Mouse (Mus musculus) lung, postnatal 36 days (tissue): ENCODE results near the gene Ano3.
"Not testable (repeated sequence)": the region's sequence is repeated elsewhere in the genome, so short reads cannot be mapped to it uniquely, and the experiment has no call there.

Experiments used
- DNase-seq: peaks from one replicate; pipeline ENCODE4 v3.0.0; 2022; ENCODE audit warnings: mixed read lengths

Gene Ano3

DNA sequence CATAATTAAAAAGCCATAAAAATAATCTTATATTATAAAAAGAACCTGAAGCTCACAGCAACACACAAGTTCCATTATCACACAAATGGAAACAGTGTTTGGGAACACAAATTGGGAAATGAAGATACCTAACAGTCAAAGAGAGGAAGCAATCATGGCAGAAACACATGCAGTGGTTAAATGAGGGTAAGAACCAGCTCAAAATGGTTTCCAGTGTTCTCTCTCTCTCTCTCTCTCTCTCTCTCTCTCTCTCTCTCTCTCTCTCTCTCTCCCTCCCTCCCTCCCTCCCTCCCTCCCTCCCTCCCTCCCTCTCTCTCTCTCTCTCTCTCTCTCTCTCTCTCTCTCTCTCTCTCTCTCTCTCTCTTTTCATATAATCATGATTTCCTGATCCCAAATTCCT is at the start of gene Ano3:
Ano3 (minus strand) TSS at position 101 of the 400 bp plus-strand sequence.
- DNase-seq = not testable (repeated sequence)

DNA sequence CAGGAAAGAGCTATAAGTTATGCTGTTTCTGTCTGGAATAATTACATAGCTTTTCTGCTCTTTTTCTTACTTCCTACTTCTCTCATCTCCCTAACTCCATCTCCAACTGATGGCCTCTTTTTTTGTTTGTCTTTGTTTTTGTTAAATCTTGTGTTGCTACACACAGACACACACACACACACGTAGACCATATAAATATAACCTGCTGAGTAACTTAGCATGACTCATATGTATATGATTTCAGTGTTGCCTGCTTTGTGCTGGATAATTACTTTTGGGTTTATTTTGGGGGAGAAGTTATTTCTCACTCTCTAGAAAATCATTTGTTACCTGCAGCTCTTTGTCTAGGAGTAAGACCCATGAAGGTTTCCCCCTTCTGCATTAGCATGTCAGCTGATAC is 39.3 kb upstream of the Ano3 start:
- no peak for DNase-seq

DNA sequence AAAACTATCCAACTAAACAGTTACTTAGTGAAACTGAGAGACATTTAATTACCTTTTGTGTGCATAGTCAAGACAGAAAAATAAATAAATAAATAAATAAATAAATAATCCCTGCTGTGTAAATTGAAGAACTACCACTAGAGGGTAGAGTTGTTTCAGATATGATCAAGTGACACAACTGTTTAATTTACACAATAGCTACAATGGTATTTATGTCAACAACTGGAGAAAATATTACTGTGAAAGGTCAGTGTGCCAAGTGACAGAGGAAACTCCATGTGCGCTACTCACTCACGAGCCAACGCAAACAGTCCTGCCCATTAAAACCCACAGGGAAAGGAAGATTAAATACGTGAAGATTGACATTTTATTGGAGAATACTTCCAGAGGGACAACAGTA is 38.8 kb upstream of the Ano3 start:
- no peak for DNase-seq

DNA sequence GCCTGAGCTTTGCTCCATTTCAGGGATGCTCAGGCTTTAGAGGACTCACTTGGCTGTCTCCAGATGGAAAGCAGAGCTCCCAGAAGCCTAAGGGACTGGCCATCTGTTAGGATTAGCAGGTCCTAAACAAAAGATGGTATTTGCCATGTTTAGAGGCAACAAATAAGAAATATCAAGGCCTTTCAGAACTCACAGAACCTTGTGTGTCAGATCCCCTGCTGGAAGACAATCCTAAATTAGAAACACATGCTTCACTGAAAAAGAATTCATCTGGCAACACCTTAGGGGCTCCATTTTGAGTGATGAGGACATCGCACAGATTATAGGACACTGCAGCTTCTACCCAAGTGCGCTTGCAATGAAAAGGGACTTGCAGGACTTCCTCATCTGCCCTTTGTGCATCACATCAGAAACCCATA is 35.1 kb upstream of the Ano3 start:
- DNase-seq = no peak

DNA sequence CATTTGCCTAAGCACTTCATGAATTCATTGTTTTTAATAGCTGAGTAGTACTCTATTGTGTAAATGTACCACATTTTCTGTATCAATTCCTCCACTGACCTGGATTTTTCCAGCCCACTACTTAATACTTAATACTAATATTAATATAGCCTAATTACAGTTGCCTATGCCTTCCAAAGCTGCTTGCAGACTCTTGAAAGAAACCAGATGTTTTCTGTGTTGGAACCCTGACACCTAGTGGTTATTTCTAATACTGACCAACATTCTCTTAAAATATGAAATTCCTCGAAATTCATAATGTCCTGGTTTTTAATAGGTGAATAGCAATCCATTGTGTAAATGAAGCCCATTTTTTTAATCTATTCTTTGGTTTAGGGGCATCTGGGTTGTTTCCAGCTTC is 31.0 kb upstream of the Ano3 start:
- DNase-seq = no peak

DNA sequence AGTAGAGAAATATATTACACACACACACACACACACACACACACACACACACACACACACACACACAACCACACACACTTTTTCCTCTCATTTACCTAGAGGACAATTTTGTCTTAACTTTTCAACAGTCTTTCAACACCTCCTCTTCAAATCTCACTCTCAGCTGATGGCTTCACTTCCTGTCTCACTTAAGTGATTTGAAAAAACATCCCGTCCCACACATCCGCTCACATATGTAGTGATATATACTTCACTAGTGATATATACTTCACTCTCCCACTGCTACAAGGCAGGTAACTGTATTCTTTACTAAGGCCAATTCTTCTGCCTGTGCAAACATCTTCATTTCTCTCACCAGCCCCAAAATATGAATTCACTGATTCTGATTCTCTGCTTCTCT is 28.9 kb upstream of the Ano3 start:
- DNase-seq = no peak

DNA sequence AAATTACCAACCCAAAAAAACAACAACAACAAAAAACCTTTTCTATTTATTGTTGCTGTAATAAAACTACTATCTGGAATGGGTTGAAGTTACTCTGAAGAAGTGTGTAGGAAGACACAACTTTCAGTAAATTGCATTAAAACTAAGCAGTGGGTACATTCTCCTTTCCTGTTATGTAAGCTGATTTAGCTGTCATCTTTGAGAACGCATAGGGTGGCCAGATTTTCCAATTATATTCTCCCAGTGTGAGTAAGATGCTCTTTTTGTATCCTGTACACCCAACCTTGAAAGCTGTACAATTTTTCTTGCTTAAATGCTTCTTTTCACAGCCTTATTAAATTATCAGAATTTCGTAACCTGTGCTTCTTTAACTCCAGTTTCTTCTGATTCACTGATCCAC is 26.1 kb upstream of the Ano3 start:
- no peak for DNase-seq

DNA sequence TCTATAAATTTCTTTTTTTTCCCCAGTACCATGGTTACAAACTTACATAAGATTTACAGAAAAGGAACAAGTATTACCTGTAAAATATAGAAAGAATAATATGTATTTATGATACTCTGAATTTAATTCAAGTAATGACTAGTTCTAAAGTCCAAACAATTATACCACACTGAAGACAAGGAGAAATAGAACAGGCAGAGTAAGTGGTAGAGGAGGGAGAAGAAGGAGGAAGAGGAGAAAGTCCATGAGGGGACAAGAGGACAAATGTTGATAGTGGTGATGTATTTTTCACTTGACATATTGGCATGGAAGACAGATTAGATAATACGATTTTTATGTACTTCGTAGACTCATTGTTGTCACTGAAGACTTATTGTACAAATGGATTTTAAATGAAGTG is 19.4 kb upstream of the Ano3 start:
- DNase-seq = no peak

DNA sequence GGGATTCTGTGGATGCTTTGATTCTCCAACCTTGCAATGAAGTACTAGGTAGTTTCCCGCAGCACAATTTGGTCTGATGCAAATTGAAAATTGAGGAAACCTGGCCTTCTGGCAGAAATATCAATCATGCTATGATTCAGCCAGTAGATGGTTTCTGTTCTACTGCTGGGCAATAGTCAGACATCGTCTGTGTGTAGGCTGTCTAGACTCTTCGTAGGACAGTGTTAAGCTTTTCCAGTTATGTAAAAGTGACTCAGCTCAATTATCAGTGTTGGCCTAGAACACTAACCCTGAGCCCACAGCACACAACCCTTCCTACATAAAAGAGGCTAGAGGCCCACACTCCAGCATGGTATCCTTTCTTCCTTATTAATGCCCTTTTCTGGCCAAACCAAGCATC is 14.7 kb upstream of the Ano3 start:
- no peak for DNase-seq

DNA sequence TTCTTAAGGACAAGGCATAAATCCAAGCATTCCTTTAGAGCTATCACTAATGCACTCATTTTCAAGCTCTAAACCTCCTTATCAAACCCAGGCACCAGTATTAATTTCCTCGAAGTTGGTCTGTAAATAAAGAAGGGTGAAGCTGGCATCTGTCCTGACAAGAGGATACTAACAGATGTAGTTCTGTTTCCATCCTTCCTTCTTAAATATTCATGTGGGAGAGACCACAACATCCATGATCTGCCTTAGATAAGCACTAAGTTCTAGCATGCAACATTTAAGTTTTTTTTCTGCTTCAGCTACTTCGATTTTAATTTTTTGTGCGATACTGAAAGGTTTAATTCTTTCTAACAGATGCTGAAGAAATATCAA is 305 bp downstream of the Ano3 start:
- DNase-seq = no peak

DNA sequence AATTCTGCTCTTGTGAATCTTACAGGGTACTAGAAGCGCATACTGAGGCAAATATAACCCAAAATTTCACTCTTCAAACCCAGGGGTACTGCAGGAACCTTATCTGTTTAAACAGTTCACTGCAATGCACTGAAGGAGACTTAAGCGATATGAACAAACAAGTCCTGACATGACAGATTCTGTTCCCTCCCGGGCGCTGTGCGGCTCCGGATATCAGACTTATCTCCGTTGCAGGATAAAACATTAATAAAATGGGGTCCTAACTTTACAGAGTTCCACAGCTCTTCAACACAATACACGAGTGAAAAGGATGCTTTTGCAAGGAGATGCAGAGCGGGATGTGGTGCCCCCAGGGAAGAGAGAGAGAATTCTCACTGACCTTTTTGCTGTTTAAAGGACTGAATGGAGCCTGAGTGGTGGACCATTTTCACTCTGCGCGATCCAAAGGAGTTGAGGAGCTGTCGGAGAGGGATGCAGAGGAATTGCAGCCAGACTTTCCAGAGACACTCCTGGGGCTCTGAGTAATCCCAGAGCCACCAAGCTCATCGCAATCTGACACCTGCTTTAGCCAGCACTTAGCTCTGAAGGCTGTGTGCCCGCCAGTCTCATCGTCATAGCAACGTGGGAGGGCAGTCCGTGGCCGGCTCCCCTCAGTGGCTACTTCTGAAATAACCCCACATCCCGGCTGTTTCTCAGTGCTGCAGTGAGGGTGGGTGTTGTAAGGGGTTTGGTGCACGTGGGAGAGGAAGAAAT is 868 bp downstream of the Ano3 start:
- DNase-seq = no peak

DNA sequence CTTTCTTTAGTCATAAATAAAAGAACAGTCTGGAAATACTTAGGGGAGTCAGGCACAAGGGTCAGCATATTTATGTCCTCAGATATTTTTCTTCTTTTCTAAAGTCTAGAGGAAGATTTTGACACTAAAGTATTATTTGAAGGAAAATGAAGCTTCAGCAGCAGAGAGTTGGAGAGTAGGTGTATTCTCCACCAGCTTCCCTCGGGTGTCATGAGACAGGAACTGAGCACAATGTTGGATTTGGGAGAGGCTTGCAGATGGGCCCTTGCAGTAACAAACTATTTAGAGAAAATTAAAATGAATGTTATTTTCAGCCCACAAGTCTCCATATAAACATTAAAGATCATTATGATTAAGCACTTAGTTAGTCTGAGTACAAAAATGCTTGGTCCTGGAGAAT is 5.6 kb downstream of the Ano3 start:
- DNase-seq = no peak

DNA sequence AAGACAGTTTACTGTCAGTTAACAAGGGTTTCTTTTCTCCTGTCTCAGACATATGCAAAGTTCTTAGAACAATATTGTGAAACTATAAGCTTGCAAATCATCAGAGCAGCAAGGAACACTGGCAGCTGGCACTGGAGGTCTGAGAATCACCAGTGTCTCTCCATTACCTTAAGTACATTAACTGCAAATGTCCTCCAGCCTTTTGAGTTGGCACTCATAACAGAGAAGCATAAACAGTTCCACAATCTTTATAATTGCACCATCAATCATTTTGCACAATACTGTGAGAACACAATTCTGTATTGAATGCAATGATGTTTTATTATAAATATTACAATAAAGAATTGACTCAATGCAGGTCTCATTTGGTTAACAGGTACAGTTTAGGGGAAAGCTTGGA is 15.0 kb downstream of the Ano3 start:
- no peak for DNase-seq

DNA sequence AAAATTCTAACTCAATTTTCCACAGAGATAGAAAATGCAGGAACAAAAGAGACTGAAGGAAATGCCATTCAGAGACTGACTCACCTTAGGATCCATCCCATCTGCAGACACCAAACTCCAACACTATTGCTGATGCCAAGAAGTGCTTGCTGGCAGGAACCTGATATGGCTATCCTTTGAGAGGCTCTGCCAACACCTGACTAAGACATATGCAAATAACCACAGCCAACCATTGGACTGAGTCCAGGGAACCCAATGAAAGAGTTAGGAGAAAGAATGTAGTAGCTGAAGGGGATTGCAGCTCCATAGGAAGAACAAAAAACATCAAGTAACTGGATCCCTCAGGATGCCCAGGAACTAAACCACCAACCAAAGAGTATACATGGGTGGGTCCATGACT is 21.6 kb downstream of the Ano3 start:
- no peak for DNase-seq

DNA sequence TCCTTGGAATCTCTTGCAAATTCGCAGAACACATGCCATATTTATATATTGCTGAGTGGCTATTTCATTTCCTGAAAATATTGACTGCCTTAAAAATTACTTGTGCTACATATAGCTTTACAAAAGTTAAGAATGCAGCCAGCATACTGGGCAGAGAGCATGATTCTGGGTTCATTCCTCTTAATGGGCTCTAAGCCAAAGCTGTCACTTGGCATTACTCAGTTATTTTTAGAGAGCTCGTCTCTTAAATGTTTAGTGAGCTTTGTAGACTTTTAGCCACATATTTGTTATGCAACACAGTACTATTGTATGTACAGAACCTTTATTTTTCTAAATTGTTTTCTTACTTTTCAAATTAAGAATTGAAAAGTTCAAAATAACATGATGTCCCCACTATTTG is 41.2 kb downstream of the Ano3 start:
- no peak for DNase-seq

DNA sequence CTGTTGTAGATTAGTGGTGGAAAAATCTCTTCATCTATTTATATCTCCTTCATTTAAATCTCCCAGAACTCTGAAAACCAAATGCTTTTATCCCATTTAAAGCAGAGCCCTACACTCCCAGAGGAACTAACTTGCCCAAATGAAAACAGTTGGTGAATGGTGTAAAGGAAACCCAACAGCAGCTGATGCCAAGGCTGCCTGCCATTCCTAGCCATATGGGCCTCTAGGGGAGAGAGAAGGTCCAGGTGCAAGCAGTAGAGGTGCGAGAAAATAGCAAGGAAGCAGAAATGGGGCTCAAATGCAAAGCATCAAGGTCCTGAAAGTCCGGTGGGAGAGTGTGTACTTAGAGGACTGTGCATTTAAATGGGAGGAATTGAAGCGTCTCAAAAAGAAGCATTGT is 44.2 kb downstream of the Ano3 start:
- DNase-seq = no peak

DNA sequence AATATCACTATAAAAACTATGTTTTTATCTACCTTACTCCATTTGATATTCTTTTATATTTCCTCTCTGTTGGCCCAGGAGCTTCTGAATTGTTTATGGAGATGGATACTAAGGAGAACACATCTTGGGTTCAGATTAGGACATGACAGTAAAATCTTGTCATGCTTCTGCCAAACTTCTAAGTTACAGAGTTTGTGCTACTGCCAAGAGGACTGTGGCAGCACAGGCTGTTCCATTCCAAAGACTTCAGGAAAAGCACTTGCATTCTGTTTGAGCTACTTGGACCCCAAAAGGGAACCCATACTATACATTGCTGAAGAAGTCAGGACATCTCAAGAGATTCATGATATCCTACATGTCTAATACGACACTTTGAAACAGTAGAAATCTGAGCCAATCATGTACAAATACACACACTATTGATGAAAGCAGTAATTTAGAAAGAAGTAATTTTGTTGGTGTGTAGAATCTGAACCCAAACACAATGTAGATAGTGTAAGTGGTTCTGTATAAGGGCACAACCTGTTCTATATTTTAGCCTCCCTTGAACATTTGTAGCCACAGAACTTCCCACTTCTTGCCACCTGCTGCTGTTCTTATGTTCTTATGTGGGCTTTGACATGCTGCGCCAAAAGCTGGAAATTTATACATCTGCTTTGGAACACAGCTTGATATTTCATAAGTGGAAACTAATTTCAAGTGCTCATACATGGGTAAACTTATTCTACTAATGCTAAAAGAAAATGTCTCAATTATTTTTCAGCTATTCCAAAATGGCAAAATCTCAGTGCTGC is 54.0 kb downstream of the Ano3 start:
- no peak for DNase-seq

DNA sequence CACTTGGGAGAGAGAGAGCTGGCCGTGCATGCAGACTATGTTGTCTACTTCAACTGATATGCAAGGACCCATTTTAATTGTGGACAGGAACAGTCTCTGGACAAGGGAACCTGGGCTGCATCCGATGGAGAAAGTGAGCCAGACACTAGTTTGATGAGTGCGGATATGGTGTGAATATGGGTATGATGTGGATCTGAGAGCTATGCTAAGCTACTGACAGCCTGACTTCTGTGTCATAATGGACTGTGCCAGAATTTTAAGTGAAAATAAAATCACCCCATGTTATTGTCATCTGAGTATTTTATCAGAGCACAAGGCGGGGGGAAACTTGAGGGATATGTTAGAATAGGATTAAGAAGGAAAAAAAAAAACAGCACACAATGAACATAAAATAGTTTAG is 79.1 kb downstream of the Ano3 start:
- no peak for DNase-seq

DNA sequence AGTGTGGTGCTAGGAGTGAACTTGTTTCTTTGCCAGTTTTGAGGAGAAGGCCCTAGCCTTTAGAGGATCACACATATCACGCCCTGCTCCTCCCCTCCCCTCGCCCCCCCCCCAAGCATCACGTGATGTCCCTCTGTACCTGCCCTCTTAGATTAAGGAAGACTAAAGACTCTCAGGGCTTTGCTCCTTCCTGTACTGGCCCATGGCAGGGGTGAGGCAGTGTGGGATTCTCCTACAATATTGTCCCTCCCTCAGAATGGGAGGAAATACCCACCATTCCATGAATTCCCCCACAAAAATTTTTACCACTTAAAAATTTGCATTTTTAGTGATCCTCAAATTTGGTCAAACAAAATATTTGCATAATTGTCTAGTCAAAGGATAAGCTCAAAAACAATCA is 85.1 kb downstream of the Ano3 start:
- DNase-seq = no peak

DNA sequence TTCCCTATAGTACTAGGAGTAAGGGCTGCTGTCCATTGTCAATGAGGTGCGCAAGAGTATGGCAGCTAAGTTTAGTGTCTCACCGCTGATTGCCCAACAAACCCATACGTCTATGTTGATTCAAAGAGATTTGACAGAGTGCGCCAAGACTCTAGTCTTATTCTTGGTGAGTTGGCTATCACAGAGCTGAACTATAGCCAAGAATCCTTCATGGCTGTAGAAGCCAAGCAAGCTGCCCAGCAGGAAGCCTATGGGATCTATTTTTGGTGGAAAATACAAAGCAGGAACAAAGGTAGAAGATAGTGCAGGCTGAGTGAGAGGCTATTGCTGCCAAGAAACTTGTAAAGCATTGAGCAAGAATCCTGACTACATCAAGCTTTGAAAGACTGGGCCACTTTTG is 87.3 kb downstream of the Ano3 start:
- no peak for DNase-seq

DNA sequence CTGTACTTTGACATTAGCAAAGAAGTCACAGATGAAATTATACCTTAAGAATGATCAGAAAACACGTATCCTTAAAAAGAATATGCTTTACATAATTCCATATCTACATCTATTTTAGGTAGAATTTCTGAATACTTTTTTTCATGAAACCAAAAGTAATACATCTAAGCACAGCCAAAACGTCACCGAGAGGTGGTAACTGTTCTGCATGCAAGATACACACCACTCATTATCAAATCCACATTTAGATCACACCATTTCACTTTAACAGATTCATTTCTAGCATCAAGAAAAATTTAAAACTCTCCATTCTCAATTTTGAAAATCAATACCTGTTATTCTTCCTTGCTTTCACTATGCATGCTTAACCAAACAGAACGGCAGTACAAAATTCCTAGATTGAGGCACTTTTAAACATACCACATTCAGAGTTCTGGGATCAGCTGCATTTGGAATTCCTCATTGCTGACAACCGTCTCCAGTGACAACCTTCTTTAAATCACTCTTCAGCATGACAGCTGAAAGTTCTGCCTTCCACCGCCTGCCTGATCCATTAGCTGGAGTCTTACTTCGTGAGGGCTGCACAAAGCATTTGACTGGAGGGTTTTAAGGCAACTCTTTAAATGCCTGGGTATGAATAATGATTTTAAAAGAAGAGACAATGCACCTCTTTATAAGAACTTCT is 111.0 kb downstream of the Ano3 start:
- no peak for DNase-seq

DNA sequence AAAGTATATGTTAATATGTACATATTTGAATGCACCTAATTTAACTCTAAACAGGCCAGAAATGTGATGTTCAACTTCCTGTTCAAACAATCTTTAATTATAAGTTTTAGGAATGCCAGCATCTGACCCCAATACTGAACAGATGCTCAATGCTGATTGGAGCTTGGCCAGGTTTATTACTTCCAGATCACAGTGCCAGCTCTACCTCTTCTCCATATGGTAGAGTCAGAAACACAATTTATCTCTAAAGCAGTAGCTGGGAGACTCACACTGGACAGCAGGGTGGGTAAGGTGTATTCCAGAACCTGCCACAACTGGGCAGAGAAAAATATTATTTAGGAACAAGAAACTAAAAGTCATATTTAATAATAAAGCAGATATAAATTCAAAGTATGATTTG is 134.5 kb downstream of the Ano3 start:
- DNase-seq = no peak

DNA sequence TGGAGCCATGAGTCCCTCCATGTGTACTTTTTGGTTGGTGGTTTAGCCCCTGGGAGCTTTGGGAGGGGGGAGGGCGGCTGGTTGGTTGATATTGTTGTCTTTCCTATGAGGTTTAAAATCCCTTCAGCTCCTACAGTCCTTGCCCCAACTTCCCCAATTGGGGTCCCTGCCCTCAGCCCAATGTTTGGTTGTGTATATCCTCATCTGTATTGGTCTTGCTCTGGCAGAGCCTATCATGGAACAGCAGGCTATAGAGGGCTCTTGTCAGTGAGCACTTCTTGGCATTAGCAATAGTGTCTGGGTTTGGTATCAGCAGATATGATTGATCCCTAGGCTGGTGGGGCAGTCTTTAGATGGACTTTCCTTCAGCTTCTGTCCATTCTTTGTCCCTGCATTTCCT is 135.8 kb downstream of the Ano3 start:
- no peak for DNase-seq
